Mouse (Mus musculus) retina, embryonic 14.5 days (tissue): ENCODE data around the gene Mpi.

Source experiments
- DNase-seq: peaks from one replicate; pipeline ENCODE4 v3.0.0-alpha.2; 2015; ENCODE audit warnings: low spot score

Mpi gene

DNA sequence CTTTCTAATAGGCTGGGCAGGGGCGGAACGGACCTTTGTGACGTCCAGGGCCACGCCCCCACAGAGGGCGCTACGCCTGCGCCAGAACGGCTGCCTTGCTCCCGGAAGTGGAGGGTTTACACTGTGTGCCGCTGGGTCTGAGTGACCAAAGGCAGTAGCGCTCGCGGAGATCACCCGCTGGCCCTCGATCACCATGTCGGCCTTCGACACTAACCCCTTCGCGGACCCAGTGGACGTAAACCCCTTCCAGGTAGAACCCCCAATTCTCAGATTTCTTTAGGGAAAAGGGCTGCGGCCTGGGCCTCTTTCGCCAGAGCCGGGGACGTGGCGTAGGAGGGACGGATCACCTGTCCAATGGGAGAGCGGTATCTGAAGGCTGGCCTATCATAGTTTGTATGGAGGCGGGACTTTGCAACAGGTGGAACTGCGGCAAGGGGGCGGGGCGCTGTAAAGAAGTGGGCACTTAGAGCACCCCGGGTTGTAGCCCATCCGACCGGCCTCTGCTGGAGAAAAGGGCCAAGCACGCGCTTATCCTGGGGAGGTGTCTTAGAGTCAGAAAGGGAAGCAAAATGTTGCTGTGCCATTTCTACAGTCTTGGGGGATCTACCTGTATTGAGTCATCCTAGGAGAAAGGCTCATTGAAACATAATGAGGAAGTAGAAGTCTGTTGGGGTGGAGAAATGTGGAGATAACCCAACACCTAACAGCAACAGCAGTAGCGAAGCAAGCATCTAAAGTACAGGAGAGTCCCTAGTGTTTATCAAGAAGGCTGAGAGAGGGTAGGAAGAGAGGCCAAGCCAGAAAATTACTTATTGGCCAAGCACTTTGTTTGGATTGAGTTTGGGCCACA lies 8.5 kb upstream of the Mpi start, which contains the start of gene Scamp2:
TSS of gene Scamp2 (plus strand) at position 83 of the 850 bp plus-strand sequence.
- DNase-seq: peak; percentile 96

DNA sequence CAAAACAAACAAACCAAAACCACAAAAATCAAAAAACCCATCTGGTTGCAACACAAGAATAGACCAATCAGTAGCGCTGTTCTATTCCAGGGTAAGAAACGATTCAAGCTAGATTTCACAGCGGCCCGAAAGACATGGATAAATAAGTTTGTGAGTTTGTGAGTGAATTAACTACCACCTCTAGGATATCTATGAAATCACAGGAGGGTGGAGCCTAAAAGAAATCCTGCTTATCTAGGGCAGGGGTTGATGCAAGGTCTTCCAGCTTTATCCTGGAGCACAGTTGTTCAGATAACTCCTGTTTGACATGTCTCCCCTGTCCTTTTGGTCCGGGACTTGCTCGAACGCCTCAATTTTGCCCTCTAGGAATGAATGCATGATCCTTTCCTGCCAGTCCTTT lies 7.7 kb upstream of the Mpi start:
- DNase-seq: peak; percentile 25

GRCm38 (mm10) chr9:57559568-57559967 lies 7.0 kb upstream of the Mpi start:
- DNase-seq: no peak

GRCm38 (mm10) chr9:57558625-57559024 lies 6.1 kb upstream of the Mpi start:
- no peak for DNase-seq

- no peak for DNase-seq
Measured at GRCm38 (mm10) chr9:57557215-57557614, 4.7 kb upstream of the Mpi start.

DNA sequence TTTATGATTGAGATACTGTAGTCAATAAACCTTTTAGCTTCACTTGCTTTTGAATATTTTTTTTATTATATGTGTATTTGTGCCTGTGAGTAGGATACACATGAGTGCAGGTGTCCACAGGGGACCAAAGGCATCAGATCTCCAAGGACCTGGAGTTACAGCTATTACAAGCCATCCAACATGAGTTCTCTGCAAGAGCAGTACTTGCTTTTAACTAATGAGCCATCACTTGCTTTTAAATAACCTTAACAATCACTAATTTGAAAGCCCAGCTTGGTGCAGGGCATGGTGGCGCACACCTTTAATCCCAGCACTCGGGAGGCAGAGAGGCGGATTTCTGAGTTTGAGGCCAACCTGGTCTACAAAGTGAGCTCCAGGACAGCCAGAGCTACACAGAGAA lies 2.2 kb upstream of the Mpi start:
- DNase-seq: no peak

DNA sequence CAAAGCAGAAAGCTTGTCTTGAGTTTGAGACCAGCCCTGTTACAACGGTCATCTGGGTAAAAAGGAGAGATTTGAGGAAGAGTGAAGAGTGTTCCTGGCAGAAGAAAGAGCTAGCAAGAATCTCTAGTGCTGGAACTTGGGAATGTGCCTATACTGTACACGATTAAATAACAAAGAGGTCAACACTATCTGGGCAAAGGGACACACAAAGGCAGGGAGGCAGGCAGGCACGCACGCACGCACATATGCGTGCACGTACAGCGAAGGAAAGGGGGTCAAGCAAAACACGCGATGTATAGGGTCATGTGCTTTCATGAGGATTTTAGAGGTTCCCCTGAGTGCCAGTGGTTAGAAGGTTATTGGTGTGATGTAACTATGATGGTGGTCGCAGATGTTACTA lies 556 bp upstream of the Mpi start:
- no peak for DNase-seq

DNA sequence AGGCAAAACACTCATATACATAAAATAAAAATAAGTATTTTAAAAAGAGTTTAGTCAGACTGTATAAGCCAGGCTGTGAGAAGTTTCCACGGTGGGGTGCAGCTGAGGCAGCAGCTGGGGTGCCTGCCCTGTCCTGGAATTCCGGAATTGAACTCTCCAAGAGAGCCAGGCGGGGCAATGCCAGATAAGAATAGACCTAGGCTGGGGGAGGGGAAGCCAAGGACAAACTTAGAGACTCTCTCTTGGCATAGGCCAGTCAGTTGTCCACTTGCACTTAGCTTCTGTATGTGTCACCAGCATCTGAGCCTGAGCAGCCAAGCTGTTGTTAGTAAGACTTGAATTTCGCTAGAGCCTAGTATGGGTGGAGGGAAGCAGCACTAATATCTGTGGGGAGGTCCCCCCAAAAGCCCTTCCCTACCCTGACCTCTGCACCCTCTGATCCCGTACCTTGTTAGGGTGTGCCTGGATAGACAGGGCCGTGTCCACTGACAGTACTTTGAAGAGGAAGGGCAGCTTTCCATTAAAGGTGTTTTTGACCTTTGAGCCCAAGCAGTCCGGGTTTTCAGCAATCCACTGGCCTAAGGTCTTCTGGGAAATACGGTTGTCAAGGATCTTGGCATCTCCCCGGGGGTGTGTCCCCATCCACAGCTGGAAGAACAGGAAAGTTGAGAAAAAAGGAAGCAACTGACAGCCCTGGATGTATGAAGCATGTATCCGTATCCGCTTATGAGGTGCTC lies 2.3 kb downstream of the Mpi start:
- no peak for DNase-seq

DNA sequence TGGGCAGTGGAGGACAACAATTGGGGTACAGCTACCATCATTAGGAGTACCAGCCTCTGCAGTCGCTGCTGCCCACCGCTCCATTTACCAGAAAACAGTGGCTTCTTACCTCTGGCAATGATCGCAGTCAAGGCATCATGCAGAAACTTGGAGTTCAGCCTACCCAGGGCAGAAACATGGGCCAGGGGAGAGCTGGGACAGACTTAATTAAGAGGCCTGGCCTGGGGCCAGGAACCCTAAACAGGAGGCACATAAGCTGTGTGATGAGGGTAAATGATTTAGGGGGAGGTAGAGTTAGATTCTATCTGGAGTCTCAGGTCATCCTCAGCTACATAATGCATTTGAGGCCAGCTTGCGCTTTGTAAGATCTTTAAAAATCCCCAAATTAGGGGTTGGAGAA lies 3.4 kb downstream of the Mpi start:
- no peak for DNase-seq

DNA sequence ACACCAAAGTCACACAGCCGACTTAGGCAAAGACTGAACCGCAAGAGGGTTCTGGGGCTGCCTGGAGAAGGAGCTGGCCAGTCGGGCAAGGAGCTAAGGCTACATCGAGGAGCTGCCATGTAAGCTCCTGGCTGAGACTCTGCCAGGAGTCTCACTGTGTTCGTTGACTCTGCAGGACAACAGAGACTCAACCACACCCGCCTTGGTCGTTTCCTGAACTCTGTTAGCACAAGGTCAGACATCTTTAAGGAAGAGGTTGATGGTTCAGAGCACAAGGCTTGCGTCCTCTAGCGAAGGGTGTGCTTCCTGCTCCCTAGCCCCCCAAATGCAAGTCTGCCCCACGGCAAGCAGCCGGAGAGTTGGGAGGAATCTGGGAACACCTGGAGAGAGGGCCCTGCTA lies 4.7 kb downstream of the Mpi start:
- no peak for DNase-seq

DNA sequence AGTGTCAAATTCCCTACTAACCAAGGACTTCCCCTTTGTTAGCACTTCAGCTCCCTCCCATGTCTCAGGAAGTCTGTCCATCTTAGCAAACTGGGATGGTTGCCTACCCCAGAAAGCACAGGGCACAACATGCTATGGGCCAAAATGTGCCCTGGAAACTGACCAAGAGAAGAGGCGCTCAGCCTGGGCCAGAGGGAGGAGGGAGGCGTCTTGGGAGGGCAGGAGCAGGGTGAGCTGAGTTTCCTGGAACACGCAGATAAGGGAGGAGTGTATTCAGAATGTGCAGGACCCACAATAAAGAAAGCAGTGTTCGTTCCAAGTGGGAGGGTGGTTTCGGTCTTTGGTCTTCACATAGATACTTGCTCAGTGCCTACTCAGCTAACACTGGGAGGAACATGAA lies 5.3 kb downstream of the Mpi start:
- no peak for DNase-seq

DNA sequence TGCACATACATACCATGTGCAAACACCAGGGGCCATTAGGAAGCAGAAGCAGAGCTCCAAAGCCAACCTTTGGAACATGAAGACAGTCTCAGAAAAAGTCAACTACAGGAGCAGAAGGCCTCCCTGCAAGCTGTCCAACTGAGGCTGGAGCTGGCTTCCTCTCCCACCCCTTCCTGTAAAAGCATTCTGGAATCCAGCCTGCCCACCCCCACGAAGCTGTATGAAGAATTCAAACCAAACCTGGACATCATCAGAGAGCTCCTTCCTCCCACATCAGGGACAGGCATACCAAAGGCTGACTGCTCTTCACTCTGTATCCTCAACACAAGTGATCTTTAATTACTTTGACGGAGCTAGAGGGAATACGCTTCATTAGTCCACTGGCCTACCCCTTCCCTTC lies 8.6 kb downstream of the Mpi start:
- no peak for DNase-seq

DNA sequence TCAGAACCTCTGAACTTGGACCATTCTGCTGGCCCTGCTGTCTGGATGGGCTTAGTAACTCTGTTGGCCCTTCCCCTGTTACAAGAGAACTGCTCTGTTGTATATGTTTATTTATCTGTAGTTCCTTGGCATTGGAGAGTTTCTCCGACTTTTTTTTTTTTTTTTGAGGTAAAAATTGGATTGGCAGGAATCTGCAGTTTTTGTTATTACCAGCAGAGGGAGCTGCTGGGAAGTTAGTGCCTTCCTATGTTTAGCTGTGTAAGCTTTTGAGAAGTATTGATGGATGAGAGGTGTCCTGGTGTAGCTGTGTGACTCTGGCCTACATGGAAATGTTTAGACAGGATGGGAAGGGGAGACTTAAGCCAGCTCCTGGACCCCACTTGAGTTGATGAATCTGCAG lies 11.3 kb downstream of the Mpi start:
- DNase-seq: peak; percentile 87

DNA sequence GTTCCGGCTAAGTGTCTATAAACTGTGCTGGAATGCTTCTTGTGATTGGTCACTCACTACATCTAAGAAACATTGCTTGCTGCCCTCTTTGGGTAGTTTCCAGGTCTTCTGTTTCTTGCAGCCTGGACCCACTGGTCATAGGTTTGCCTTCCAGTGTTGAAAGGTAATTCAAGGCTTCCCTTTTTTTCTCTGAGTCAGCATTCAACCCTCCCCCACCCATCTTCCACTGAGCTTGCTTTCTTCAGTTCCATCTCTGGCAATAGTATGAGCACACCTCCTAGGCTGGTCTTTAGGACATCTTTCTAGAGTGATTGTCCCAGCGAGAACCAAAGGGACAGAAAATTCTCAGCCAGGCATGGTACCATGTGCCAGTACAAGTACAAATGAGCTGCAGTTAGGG lies 13.0 kb downstream of the Mpi start:
- no peak for DNase-seq

DNA sequence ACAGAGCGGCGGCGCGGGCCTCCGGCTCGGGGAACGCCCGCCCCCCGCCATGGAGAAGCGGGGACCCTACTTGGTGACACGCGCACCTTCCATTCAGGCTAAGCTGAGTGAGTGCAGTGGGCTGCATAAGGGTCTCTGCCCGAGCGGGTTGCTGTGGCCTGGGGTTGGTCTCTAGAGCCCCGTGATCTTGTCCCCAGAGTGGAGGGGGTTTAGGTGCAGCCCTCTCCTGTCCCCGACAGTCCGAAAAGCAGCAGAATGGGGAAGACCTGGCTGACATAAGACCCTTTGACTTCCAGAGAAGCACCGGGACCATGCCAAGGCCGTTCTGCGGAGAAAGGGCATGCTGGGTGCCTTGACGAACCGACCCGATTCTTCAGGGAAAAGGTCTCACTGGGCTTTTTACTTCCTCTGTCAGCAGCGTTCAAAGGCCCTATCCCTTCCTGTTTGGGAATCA lies 14.8 kb downstream of the Mpi start:
- DNase-seq: no peak

DNA sequence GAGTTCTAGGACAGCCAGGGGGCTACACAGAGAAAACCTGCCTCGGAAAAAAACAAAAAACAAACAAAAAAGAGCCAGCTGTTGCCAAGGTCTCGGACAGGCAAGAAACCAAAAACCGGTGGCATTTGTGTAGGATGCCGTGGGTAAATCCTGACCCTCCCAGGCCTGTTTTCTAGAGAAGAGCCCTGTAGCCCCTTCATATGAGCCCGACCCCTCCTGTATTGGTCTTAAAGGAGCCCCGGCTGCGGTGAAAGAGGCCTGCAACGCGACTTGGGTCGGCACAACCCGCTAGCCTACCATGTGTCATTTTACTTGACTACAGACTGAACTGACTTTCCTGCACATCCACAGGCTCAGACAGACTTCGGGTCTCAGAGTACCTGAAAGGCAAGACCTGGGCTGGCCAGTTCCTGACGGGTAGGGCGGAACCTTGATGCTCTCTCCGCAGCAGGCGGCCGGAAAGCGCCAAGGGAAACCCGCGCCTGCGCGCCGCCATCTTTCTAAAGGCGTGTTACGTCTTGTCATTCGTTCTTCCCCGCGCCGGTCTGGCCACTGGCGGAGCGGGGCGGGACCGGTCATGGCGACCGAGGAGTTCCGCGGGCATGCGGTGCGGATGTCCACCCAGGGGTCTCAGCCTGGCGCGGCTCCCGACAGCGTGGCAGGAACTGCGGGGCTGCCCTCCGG lies 15.4 kb downstream of the Mpi start, which contains the start of gene Fam219b:
TSS of gene Fam219b (plus strand) at position 485 of the 684 bp plus-strand sequence.
- DNase-seq: peak; percentile 90

DNA sequence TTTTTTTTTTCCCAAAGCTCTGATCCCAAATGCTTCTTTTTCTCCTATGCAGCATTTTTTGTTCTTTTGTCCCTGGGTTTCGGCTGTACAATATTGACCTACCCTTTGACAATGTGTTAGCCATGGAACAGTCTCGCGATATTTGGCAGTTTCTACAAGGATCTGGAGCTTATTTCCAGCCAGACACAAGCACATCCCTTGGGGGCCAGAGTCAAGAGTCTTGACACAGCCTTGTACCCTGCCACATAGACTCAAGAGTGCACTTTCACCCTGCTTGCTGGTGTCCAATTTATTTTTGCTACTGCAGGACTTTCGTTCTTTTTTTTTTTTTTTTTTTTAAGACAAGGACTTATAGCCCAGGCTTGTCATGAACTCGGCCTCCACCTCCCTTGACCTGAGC lies 16.2 kb downstream of the Mpi start:
- DNase-seq: no peak

- DNase-seq: no peak
Measured at GRCm38 (mm10) chr9:57531946-57532345, 20.6 kb downstream of the Mpi start.

- no peak for DNase-seq
Measured at GRCm38 (mm10) chr9:57526435-57526834, 26.1 kb downstream of the Mpi start.

- DNase-seq: no peak
Measured at GRCm38 (mm10) chr9:57525516-57525915, 27.0 kb downstream of the Mpi start.

DNA sequence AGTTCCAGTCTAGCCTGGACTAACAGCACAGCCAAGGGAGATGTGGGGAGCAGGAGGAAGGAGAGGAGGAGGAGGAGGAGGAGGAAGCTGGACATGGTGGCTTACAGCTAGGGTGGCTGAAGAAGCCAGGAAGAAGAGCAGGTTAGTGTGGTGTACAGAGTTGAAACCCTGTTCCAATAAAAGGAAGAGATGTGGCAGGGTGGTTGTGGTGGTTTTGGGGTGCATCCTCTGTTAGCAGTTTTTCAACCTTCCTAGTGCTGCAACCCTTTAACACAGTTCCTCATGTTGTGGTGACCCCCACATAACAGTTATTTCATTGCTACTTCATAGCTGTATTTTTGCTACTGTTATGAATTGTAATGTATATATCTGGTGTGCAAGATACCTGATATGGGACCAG lies 28.1 kb downstream of the Mpi start:
- DNase-seq: no peak

DNA sequence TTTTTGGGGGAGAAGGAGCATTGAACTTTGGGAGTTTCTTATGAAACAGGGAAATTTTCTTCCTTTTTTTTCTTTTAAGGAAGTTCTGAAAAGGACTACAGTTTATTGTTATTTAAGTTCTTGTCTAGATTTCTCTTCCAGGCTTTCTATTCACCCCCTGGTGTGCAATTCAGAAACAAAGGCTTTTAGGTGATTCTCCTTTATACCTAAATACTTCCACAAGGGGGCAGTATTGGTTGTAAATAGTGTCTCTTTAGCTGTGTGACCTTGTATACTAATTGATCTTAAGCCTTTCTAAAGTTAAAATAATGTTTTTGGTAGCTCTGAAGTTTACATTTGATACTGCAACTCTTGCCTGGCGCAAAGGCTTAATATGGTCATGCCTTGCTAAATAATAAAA lies 28.8 kb downstream of the Mpi start:
- DNase-seq: peak; percentile 69

GRCm38 (mm10) chr9:57522861-57523246 lies 29.7 kb downstream of the Mpi start:
- DNase-seq: no peak
